Mouse (Mus musculus): ENCODE results near the gene Ptpn20. TPM values are rescaled to one million over a fixed set of nuclear protein-coding genes. Genes with fewer than 3 reads are reported as not detected.

The Ptpn20 gene
- total RNA-seq, 2 experiments from 2014 or later = not detected

DNA sequence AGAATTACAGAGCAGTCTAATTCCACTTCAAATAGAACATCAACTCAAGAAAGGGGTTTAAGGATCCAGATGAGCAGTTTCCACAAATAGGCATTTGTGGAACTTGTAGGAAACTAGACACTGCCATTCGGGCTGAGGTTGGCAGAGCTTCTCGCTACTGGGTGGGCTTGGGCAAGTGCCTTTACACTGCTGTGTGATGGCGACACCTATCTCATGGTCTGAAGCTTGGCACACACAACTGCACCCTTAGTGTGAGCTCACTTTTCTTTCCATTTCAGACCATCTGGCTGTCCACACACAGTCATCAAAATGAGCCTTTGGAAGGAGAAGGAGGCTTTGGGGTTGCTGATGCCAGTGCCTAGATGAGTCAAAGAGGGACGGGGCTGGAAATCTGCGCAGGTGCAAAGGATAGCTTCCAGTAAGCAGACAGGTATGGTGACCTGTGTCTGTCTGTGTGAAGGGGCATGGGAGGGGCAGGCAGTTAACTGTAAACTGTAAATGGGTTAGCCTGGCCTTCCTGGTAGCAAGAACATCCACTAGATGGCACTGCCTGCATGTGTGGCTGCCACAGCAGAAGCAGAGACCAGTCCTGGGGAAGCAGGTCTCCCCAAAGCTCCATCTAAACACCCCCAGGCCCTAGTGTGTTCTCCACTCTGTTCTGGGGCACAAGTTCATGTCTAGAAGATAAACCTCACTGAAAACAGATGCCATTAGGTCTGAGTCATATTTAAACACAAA, 84.5 kb downstream of the Ptpn20 start:
- no peak for ATAC-seq (replicated peaks; ENCODE audit: poor library complexity, severe bottlenecking)

DNA sequence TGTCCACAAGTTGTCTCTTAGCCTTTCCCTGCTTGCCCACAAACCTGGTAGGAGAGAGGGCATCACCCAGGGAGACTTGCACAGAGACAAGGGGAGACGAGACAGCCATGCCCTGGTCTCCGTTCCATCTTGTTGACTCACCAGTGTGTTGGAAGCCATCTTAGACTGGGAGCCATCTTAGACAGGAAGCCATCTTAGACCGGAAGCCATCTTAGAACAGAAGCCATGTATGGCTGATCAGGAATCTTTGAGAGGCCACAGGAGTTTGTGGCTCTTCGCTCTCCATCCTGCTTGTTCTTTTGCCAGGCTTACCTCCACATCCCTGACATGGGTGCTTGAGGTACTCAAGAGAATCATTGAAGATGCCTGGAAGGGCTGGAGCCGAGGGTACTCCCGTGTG, 89.0 kb downstream of the Ptpn20 start:
- ATAC-seq (replicated peaks; ENCODE audit: poor library complexity, severe bottlenecking) = no peak

GRCm38 (mm10) chr14:33678740-33679139, 89.7 kb downstream of the Ptpn20 start:
- no peak for ATAC-seq (replicated peaks; ENCODE audit: poor library complexity, severe bottlenecking)

GRCm38 (mm10) chr14:33680621-33681020, 91.6 kb downstream of the Ptpn20 start:
- ATAC-seq (replicated peaks; ENCODE audit: poor library complexity, severe bottlenecking) = no peak

GRCm38 (mm10) chr14:33682768-33683167, 93.8 kb downstream of the Ptpn20 start:
- no peak for ATAC-seq (replicated peaks; ENCODE audit: poor library complexity, severe bottlenecking)

GRCm38 (mm10) chr14:33683701-33684100, 94.7 kb downstream of the Ptpn20 start:
- ATAC-seq (replicated peaks; ENCODE audit: poor library complexity, severe bottlenecking) = no peak

DNA sequence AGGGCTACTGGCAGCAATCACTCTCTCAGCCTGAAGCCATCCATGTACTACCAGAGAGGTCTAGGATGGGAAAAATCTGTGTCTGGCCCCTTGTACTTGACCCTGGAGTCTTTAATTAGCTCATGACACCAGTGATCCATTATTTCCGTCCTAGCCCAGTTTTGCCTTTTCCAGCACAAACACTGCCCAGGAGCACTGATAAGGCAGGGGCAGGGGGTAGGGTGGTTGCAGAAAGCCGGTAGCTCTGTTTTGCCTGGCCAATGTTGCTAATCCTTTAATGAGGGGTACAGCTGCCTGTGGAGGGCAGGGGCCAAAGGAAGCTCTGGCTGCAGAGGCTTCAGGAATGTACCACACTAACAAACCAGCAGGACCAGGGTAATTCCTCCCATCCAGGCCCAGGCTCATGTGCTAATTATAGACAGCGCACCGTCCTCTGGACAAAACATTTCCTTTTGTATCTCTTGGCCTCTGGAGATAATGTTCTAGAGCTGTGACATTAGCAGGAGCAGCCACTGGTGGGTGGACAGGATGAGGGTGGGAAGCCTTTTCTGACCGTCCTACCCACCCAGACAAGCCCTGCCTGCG, 98.5 kb downstream of the Ptpn20 start:
- no peak for ATAC-seq (replicated peaks; ENCODE audit: poor library complexity, severe bottlenecking)

DNA sequence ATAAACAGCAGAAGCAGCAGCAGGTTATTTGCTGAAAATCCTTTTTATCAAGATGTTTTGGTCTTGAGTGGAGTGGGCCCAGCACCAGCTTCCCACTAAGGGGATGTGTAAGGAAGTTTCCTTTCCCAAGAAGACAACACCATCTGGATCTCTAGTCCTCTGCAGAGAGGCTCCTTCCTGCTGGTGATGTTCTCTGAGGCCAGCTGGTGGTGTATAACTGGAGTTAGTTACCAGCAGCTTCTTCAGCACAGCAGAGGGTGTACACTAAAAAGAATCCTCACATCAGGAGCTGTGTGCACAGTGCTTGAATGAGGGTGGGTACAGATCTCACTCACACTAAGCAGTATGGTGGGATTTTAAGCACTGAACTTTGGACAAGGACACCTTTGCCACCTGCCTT, 100.0 kb downstream of the Ptpn20 start:
- ATAC-seq (replicated peaks; ENCODE audit: poor library complexity, severe bottlenecking) = no peak

Other genes starting within 250 kb of the Ptpn20 start
- 32.2 and 38.8 TPM in 2 replicates for gene Mapk8, start 142.0 kb upstream of the Ptpn20 start, total RNA-seq (2014; fragmentation: Nextera tagmentation)
- gene Mapk8, start 142.0 kb upstream of the Ptpn20 start, total RNA-seq (2017) = 50.2 and 53.8 TPM in 2 replicates
- not detected in 2 replicates for gene Frmpd2, start 117.5 kb upstream of the Ptpn20 start, total RNA-seq (2014; fragmentation: Nextera tagmentation)
- not detected in 2 replicates for gene Frmpd2, start 117.5 kb upstream of the Ptpn20 start, total RNA-seq (2017)

Measured in granulocyte monocyte progenitor cell, adult 5-6 weeks (primary cell).